Mouse (Mus musculus): ENCODE measurements at regions not wholly inside any gene's neighbourhood (a gene's known extent, or its start where the extent isn't known, plus 50 kb on each side); places are given as distances from the start of the nearest gene placed in this dataset.
A peak's percentile ranks its signal among the peaks of the same experiment; 100 is the strongest.
"Not testable (repeated sequence)": the region's sequence is repeated elsewhere in the genome, so short reads cannot be mapped to it uniquely, and the experiment has no call there.

DNA sequence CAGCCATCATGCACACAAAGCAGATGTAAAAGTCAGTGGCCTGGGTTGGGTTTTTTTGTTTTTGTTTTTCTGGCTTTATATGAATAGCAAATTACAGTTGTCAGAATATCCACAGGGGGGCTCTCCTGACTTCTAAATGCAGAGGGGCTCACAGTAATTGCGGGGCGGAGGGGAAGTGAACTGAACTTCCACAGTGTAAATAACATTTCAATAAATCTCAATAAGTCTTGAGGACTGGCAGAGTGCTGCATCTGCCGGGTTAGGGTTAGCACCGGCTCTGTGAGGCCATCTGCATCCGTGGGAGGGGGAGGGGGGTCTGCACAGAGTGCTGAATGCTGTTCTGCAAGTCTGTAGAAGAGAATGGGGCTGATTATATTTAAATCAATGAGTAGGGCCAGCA is 50.3 kb upstream of the Arl4c start:
- no peak for DNase-seq (ENCODE audit: low spot score in 2 of 2)

DNA sequence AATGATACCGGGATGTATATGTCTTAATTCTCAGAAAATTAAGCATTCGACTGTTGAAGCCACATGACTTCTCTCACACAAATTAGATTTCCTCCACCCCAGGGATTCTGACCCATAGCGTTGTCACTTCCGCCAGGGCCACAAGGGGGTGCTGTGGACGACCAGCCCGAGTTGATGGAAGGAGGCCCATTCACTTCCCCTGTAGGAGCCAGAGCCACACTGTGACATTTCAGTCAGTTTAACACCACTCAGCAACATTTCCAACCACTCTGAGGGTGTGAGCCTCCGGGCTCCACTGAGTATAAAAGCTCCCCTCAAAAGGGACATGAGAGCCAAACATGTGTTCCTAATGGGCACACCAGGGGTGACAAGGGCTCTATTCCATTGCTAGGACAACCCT is 54.6 kb upstream of the Arl4c start:
- peak in 1 of 2 experiments; percentile 33 for DNase-seq (ENCODE audit: low spot score in 2 of 2)

DNA sequence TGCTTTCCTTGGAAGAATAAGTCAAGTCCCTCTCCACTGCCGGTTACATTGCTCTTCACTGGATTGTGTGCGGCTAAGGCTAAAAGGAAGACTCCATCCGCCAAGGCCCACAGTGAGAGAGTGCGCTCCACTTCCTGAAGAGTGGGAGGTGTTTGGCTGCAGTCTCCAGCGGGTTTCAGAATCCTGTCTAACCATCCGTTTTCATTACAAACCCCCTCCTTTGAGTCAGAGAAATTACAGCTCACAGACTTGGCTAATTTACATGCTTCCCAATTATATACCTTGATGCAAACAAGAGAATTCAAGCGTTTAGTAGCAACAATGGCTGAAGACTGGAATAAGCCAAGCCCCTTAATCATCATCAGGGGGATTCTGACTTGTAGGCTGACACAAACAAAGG is 55.1 kb upstream of the Arl4c start:
- DNase-seq (ENCODE audit: low spot score in 2 of 2): no peak

DNA sequence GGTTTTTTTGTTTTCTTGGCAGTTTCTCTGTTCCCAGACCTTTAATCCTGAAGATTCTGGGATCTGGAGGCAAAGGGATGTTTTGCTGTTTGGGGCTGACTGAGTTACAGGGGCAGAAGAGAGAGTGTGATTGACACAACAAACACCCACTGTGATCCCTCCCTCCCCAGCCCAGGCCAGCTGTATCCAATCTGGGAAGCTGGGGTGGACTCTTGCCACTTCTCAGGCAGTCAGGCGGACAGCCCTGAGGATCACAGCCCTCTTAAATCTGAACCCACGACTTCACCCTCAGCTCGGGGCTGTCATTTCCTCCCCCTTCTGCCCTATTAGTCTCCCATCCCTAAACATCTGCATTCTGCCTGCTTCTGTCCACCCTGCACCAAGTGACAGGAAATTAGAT is 55.7 kb upstream of the Arl4c start:
- DNase-seq (ENCODE audit: low spot score in 2 of 2): no peak

DNA sequence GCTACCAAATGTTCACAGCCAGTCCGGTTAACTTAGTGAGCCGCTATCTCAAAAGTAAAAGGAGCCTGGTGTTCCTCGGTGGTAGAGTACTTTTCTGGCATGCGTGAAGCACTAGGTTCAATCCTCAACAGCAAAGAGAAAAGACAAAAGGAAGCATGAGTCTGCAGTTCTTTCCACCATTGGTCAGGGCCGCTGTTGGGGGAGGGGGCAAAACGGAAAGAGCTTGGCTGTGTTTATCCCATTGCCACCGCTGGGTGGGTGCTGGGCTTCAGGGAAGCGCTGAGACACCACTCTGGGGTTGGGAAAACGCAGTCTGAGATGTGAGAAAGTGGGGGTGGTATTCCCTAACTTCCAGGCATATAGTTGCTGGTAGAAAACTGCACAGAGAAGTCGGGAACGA is 58.6 kb upstream of the Arl4c start:
- DNase-seq (ENCODE audit: low spot score in 2 of 2): no peak

GRCm38 (mm10) chr1:88761121-88761520 is 59.1 kb upstream of the Arl4c start:
- DNase-seq (ENCODE audit: low spot score in 2 of 2): no peak

DNA sequence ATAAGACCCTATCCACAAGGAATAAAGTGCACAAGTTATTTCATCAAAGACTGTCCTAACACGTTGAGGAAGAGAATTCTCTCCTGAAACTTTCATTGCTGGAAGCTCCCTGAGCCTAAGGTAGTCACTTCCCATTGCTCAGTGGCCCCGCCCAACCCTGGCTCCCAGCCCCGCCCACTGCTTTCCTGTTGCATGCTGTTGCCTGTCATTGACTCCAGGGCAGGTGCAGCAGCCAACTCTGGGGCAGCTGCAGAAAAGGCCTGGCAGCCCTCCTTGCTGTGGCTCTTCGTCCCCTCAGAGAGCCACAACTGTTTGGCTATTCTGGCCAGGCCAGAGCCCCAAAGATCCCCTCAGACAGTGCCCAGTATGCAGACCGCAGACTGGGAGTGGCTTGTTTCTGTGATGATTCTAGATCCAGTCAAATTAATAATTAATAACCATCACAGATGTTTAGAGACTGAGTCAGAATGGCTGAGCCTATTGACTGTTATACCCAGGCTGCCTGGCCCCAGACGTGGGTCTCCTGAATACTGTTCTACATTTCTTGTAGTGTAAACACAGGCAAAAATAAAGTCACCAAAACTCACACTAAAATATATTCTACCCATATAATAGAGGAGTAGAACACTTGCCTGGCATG is 61.8 kb upstream of the Arl4c start:
- DNase-seq (ENCODE audit: low spot score in 2 of 2): no peak

- DNase-seq (ENCODE audit: low spot score in 2 of 2): no peak
Measured at GRCm38 (mm10) chr1:88764478-88764877, 62.5 kb upstream of the Arl4c start.

DNA sequence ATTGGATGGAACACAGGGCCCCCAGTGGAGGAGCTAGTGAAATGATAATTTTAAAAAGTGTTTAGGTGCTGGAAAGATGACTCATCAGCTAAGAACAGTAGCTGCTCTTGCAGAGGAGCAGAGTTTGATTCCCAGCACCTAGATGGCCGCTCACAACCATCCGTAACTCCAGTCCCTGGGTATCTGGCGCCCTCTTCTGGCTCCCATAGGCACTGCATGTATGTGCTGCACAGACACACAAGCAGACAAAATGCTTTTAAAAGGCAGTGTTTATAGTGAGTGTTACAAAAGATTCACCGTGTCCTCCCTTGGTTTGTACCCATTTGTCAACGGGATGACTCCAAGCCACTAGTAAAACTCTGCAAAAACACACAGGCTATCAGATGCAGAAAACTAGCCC is 75.0 kb upstream of the Arl4c start:
- DNase-seq (ENCODE audit: low spot score in 2 of 2): no peak

- DNase-seq (ENCODE audit: low spot score in 2 of 2): no peak
Measured at GRCm38 (mm10) chr1:88780262-88780661, 78.2 kb upstream of the Arl4c start.

DNA sequence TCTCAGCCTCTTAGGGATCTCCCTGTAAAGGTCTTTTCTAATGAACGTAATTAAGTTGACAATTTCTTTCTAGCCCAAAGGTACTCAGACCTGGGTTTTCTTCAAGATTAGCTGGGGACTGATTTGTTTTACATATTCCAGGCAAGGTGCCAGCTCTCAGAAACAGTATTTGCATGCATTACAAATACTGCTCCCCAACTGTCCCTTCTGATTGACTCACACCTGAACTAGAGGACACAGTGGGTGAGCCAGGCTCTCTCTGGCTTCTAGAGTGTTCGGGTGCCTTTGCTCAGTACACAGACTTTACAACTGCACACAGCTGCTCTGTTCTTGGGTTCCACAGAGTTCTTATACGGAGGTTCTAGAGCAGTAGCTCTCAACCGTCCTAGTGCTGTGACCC is 81.1 kb upstream of the Arl4c start:
- DNase-seq (ENCODE audit: low spot score in 2 of 2): no peak

DNA sequence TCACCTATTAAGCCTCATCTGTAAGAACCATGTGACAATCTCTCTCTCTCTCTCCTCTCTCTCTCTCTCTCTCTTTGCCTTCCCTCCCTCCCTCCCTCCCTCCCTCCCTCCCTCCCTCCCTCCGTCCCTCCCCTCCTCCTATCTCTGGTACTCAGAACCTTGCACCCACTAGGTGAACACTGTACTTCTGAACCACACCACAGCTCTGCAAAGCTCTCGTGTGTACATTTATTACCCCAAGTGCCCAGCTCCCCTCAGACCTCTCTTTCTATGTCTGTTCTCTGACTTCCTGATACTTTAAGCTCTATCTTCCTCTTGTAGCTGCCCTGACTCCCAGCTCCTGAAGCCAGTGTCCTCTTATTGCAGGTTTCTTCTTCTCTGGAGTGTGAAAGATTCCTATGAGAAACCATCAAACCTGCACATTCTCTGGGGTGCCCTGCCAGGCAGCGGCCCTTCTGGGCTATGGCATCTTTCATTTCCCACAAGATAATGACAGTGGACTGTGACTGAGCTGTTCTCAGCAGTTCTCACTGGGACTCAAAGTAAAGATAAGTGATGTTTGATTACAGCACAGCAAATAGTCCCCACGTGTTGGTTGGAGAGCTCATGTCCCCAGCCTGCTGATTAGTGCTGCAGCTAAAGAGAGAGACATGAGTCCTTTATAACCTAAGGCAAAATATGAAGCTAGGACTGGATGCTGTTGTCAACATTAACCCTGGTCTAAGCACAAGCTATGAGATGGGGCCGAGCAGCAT is 83.0 kb upstream of the Arl4c start:
- DNase-seq (ENCODE audit: low spot score in 2 of 2): no peak

- DNase-seq (ENCODE audit: low spot score in 2 of 2): no peak
Measured at GRCm38 (mm10) chr1:88786066-88786465, 84.0 kb upstream of the Arl4c start.

- DNase-seq (ENCODE audit: low spot score in 2 of 2): no peak
Measured at GRCm38 (mm10) chr1:88790674-88791073, 88.7 kb upstream of the Arl4c start.

- DNase-seq (ENCODE audit: low spot score in 2 of 2): no peak
Measured at GRCm38 (mm10) chr1:88794926-88795325, 92.9 kb upstream of the Arl4c start.

- no peak for DNase-seq (ENCODE audit: low spot score in 2 of 2)
Measured at GRCm38 (mm10) chr1:88798473-88798872, 96.5 kb upstream of the Arl4c start.

- DNase-seq (ENCODE audit: low spot score in 2 of 2): no peak
Measured at GRCm38 (mm10) chr1:88798874-88799273, 96.9 kb upstream of the Arl4c start.

DNA sequence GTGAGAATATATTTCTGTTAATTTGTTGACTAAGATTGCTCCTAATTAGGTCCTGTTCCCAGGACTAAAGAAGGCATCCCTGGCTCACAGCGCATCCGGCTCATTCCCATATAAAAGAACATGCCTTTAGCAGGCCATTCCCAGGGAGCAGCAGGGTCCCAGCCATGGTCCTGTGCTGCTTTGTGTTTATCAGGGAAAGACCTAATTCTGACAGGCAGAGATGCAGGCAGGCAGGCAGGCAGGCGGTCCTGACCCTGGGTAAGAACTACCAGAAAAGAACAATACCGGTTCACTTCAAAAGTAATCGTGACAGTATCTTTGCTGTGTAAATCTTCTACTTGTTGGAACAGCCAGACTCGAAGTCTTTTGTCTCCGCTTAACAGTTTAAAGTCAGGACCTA is 97.3 kb upstream of the Arl4c start:
- no peak for DNase-seq (ENCODE audit: low spot score in 2 of 2)

GRCm38 (mm10) chr1:88799789-88800188 is 97.8 kb upstream of the Arl4c start:
- no peak for DNase-seq (ENCODE audit: low spot score in 2 of 2)

DNA sequence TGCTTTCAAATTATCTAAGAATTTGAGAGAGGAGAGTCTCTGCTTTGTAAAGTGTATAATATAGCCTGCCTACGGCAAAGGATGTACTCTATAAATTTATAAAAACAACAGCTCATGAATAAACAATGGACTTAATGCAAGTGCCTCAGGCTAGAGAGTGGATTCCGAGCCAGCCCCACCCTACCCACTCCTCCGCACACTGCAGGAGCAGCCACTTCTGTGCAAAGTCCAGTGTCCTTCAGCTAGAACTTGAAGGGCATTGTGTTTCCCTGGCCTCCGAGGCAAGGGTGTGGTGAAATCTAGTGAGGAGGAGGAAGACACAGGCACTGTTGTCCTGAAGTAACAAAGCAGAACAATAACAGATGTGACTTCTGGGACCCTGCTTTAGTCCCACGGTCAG is 98.4 kb upstream of the Arl4c start:
- DNase-seq (ENCODE audit: low spot score in 2 of 2): no peak

GRCm38 (mm10) chr1:88801151-88801550 is 99.1 kb upstream of the Arl4c start:
- DNase-seq (ENCODE audit: low spot score in 2 of 2): not testable (repeated sequence)

DNA sequence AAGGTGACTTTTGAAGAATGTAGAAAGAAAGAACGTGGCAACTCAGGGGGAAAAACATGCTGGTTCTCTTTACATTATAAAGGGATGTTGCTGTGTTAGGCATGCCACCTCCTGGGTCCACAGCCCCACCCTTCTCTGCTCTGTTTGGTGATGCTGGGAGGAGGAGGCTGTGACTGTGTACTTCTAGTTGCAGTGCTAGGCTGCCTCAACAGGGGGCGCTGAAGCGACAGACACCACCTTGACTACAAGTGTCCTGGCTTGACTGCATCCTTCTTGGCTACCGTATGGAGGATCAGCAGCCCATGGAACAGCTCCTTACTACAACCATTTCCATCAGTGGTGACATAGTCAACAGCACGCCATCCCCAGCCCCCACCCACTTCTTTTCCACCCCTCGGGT is 104.9 kb upstream of the Arl4c start:
- no peak for DNase-seq (ENCODE audit: low spot score in 2 of 2)

DNA sequence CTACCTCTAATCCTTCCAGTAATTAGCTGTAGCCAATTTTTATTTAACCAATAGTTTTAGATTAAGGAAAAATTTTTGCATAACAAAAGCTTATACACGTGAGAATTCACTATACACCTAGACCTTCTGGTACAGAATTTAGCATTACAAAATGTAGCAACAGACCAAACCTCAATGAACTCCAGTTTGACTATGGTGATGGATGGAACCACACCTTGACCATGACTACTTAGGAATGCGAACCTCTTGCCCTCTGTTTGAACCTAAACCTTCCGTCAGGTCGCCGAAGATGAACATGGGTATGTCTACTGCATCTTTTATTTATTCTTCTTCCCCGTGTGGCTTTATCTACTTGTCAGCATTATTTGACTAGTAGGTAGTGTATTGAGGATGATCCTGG is 105.9 kb upstream of the Arl4c start:
- DNase-seq (ENCODE audit: low spot score in 2 of 2): no peak

Measured in adrenal gland, postnatal 4 days (tissue).